Mouse (Mus musculus): ENCODE data around the gene E030018B13Rik.
A peak's percentile ranks its signal among the peaks of the same experiment; 100 is the strongest.

E030018B13Rik gene

GRCm38 (mm10) chr7:63898201-63898600, 18.5 kb upstream of the E030018B13Rik start:
- no peak for DNase-seq

GRCm38 (mm10) chr7:63899925-63900324, 16.7 kb upstream of the E030018B13Rik start:
- DNase-seq, result no peak

GRCm38 (mm10) chr7:63900411-63900810, 16.2 kb upstream of the E030018B13Rik start:
- no peak for DNase-seq

GRCm38 (mm10) chr7:63901346-63901745, 15.3 kb upstream of the E030018B13Rik start:
- no peak for DNase-seq

DNA sequence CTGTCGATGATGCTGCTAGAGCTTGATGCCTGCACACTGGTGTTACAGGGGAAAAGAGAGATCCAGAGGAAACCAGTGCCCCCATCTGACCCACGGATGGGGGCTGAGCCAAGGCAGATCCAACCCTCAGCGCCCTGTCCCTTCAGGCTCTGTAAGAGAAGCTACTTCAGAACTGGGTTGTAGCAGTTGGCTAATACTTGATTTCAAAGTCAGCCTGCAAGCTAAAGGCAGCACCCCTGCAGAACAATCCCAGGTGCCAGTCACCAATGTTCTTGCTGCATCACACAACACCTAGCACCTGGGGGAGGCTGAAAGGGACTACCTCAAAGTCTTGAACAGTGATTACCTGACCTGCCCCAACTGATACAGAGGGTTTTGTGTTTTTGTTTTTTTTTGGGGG, 14.7 kb upstream of the E030018B13Rik start:
- DNase-seq, result no peak

DNA sequence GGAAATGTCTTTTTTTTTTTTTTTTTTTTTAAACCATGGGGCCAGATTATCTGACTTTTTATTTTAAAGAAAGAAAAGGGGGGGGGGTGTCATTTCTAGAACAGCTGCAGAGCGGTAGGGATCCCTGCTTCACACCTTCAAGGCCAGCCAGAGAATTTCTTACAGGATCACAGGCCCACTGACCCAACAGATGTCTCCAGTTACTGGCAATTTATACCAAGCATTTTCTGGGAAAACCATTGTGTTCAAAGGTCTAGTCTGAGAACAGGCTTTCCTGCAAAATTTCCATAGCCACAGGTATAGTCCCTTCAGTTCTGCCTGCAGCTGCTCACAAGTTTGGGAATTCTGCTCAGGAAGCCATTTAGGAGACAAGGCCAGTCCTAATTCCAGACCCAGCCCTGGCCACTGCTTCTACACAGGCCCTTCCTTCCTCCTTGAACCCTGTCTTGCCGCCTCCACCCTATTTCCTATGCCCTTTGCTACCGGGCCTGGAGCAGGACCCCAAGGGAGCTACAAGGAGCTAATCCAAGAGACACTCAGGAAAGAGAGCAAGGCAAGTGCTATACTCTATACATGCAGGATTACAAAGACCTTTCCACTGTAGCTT, 13.9 kb upstream of the E030018B13Rik start:
- no peak for DNase-seq

GRCm38 (mm10) chr7:63903635-63904380, 12.8 kb upstream of the E030018B13Rik start:
- DNase-seq, result no peak

- DNase-seq, result no peak
These were observed 11.5 kb upstream of the E030018B13Rik start for GRCm38 (mm10) chr7:63905190-63905589.

DNA sequence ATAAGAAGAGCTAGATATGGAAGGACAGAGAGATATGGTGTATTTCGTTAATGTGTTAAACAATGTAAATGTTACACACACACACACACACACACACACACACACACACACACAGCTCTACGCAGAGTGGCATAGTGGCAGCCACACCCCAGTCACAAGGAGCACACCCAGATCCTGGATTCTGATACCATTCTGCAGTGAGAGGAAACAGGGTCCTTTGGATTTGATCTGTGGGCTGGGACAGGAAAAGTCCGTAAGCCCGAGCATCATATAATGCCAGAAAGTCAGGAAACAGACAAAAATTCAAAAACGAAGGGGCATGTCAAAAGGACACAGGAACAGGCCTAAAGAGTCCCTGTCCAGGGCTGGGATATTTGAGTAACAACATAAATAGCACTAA, 11.0 kb upstream of the E030018B13Rik start:
- no peak for DNase-seq

- DNase-seq, result peak; percentile 72
These were observed 8.7 kb upstream of the E030018B13Rik start for GRCm38 (mm10) chr7:63907778-63908495.

DNA sequence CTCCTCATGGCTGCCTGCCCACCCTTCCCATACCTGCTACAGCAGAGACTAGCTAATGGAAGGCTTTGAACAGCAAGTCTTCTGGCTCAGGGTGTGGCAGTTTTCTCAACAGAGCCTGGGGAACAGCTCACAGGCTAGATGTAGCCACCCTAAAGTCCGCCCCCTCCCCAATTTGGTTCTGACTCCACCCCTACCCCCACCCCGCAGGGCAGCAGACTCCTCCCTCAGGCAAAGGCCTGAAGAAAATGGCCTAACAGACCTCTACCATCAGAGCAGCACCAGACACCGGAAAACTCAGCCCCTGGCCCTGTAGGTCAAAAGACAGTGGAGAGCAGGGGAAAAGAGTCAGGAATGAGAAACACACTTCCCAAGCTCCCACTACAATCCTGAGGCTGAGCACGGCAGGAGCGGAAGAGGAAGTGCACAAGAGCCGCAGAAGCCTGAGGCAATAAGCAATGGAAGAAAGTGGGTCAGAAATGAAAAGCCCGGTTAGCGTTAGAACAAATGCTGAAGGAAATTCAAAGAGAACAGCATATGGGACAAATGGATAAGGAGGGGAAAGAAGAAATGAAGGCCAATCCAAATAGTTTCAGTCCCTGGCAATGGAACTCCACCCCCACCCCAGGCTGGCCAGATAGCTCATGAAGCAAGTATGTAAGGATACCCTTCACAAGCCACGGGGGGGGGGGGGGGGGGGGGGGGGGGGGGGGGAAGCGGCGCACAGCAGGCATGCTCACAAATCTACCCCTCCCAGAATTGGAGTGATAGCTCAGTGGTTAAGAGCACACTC, 8.0 kb upstream of the E030018B13Rik start:
- no peak for DNase-seq

GRCm38 (mm10) chr7:63910225-63910624, 6.4 kb upstream of the E030018B13Rik start:
- no peak for DNase-seq

GRCm38 (mm10) chr7:63910912-63911311, 5.7 kb upstream of the E030018B13Rik start:
- no peak for DNase-seq

DNA sequence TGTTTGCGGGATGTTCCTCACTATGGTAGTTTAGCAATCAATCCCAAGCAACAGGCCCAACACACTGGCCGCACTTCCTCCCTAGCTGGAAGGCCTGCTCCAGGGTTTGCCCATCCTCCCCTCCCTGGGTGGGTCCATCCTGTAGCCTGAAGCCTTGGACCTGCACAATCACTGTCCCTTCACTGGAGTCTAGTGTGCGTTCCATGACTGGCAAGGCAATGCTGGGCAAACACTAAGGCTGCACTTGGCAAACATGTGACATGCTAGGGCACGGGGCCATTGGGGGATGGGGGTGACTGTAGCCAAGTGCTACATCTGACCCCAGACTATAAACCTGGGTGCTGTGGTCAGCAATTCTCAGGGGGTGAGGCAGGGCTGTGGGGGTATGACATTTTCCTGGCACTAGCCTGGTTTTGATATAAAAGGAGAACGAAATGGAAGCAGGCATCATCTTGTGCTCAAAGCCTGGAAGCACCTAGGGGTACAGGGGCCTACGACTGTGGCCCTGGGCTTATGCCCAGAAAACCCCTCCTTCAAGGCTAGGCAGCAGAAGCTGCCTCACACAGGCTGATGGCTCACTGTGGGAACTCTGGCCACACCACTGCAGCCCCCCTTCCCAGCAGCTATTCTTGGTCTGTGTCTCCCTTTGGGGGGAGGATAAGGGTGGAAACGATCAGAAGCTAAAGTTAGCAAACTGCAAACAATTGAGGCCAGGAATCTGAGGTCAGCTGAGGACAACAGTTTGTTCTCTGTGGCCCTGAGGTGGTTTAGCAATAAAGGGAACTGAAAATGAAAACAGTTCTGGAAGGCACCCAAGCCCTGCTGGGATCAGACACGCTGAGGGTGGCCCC, 5.0 kb upstream of the E030018B13Rik start:
- peak; percentile 68 for DNase-seq

GRCm38 (mm10) chr7:63912234-63912810, 4.3 kb upstream of the E030018B13Rik start:
- DNase-seq, result no peak

- DNase-seq, result no peak
These were observed 3.5 kb upstream of the E030018B13Rik start for GRCm38 (mm10) chr7:63912924-63913723.

DNA sequence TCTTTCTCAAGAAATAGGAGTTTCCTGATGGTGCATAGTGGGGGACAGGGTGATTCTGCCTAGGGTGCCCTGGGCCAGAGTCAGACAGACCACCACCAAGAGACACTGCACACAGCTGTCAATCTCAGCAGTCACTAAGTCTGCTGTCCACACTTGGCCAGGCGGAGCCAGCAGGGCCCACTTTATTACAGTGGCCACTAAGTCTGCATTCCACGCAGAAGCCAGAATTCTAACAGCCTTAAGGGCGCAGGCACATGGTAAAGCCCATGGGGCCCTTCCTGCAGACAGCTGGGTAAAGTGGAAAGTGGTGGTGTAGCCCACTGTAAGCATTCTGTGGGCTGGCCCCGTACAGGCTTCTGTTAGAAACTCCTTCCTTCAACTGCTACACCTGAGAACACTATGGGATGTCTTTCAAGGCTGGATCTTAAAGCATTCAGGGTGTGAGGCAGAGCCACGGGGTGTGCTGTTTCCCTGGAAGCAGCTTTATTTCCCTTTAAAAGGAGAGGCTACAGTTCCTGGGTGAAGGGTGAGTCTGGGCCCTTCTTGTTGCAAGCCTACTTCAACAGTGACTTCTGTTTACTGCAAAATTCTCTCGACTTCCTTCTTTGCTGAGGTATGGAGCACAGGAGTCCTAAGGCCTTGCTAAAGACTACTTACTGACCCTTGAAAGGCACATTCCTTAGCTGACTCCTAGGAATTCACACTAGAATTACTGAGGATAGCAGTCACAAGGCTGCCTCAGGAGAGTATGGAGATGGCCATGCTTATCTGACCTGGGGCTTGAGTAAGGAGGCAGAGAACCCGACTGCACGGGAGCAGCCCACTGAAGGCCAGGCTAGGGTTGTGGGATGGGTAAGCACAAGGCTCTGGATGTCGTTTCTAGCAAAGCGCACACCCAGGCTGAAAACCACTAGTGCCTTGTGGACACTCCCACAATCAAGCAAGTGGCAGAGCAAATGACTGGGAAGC, 2.6 kb upstream of the E030018B13Rik start:
- no peak for DNase-seq

DNA sequence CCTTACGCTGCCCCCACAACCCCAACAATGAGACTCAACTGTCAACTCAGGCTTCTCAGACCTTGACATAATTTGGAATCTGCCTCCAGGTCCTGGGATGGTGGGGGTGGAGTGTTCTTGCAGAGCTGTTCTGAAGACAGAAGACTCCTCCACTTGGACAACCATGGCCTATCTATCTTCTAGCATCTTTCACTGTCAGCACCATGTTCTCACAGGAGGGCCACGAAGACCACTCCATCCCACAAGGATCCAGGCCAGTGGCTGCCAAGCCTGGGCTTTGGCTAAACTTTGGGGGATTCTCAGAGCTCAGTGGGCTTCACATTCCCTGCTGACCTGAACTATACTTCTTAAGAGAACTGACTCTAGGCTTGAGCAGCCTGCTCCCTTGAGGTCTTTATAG, 1.8 kb upstream of the E030018B13Rik start:
- no peak for DNase-seq

GRCm38 (mm10) chr7:63917693-63918092, 1.0 kb downstream of the E030018B13Rik start:
- peak; percentile 59 for DNase-seq

Data from cerebellum, adult 8-10 months (tissue).